26 mouse cellular contexts compared by ENCODE assay signal in genomic region chr3:74904177-74904576, GRCm38 (mm10).
DNase-seq lines count a peak whose midpoint lies in the region; ATAC-seq and TF ChIP-seq lines count a peak whose summit lies in the region.
"Had no signal": no experiment of that assay in that cellular context is flagged by ENCODE, and none has a peak within 500 bp of the region (broad histone marks: within the 10 kb centered on the region; RNA-seq: fewer than 3 reads in every experiment).

No protein-coding gene starts in this region.

- ATAC-seq in liver, postnatal 0 days, result 0 out of 2 replicates have a peak, but pooled peaks have one; percentile 19
- ATAC-seq in liver, embryonic 12.5 days, result no peak
- ATAC-seq in common myeloid progenitor, adult 5-6 weeks (replicated peaks; ENCODE audit: low read depth, poor library complexity, severe bottlenecking), result peak; percentile 39; the same call in 1 of the 2 replicates
- peak; percentile 80 for ATAC-seq in megakaryocyte, adult 5-6 weeks (ENCODE audit: poor library complexity, severe bottlenecking)
- ATAC-seq: activated CD4-positive, CD25-positive, alpha-beta regulatory T cell, adult 4 months; CD4-positive, CD25-positive, alpha-beta regulatory T cell, adult 4 months; forebrain, embryonic 14.5 days; intestine, embryonic 15.5 days had no signal

- H3K27me3 ChIP-seq in liver, postnatal 0 days (ENCODE audit: insufficient read depth, low read length), result no peaks in the 10 kb centered on the region
- H3K27me3 ChIP-seq in liver, embryonic 12.5 days (replicated peaks), result no peaks in the 10 kb centered on the region
- H3K27me3 ChIP-seq: embryonic facial prominence, embryonic 12.5 days; embryonic facial prominence, embryonic 15.5 days; heart, embryonic 13.5 days; hindbrain, embryonic 12.5 days; hindbrain, embryonic 15.5 days; intestine, embryonic 15.5 days had no signal

- H3K27ac ChIP-seq in liver, postnatal 0 days (ENCODE audit: low read depth), result no peak overlapping the region
- H3K27ac ChIP-seq in liver, embryonic 12.5 days, result no peak overlapping the region
- H3K27ac ChIP-seq: embryonic facial prominence, embryonic 12.5 days; embryonic facial prominence, embryonic 15.5 days; heart, adult 2 months; heart, embryonic 10.5 days; heart, embryonic 13.5 days; hindbrain, embryonic 12.5 days; hindbrain, embryonic 15.5 days; intestine, embryonic 15.5 days had no signal

- H3K9ac ChIP-seq in liver, postnatal 0 days (replicated peaks), result no peak overlapping the region
- H3K9ac ChIP-seq in liver, embryonic 12.5 days, result no peak overlapping the region
- H3K9ac ChIP-seq: embryonic facial prominence, embryonic 12.5 days; embryonic facial prominence, embryonic 15.5 days; heart, embryonic 13.5 days; hindbrain, embryonic 12.5 days; hindbrain, embryonic 15.5 days; intestine, embryonic 15.5 days had no signal

- no peak overlapping the region for H3K4me3 ChIP-seq in liver, postnatal 0 days (ENCODE audit: low read depth, low read length)
- no peak overlapping the region for H3K4me3 ChIP-seq in liver, embryonic 12.5 days
- H3K4me3 ChIP-seq: embryonic facial prominence, embryonic 12.5 days; embryonic facial prominence, embryonic 15.5 days; heart, adult 2 months; heart, embryonic 10.5 days; heart, embryonic 13.5 days; hindbrain, embryonic 12.5 days; hindbrain, embryonic 15.5 days; intestine, embryonic 15.5 days had no signal

- no peak for TF ChIP-seq EP300 in liver, postnatal 0 days (IDR thresholded peaks at IDR 0.05; ENCODE audit: low read depth)

- no peaks in the 10 kb centered on the region for H3K36me3 ChIP-seq in liver, postnatal 0 days (replicated peaks; ENCODE audit: insufficient read depth, low read length)
- no peaks in the 10 kb centered on the region for H3K36me3 ChIP-seq in liver, embryonic 12.5 days
- H3K36me3 ChIP-seq: embryonic facial prominence, embryonic 12.5 days; embryonic facial prominence, embryonic 15.5 days; heart, embryonic 10.5 days; heart, embryonic 13.5 days; hindbrain, embryonic 12.5 days; hindbrain, embryonic 15.5 days; intestine, embryonic 15.5 days had no signal

- DNase-seq in liver, postnatal 0 days, result no peak
- DNase-seq in right cerebral cortex, postnatal 36 days (ENCODE audit: low spot score in 2 of 2), result no peak
- no peak for DNase-seq in layer of hippocampus, adult 9-10 months (ENCODE audit: low spot score)
- no peak for DNase-seq in Muller cell, postnatal 12 days (ENCODE audit: inconsistent ontology term)
- DNase-seq: adrenal gland, adult 8-10 months; adrenal gland, postnatal 36 days; cerebellum, adult 18-20 months; cerebellum, adult 9-10 months; cerebellum, postnatal 14 days; gastrocnemius, postnatal 25 days; heart, adult 2 months; heart, postnatal 14 days; heart, postnatal 4 days had no signal

- no peaks in the 10 kb centered on the region for H3K4me1 ChIP-seq in liver, postnatal 0 days (ENCODE audit: insufficient read depth)
- no peaks in the 10 kb centered on the region for H3K4me1 ChIP-seq in liver, embryonic 12.5 days
- H3K4me1 ChIP-seq: embryonic facial prominence, embryonic 12.5 days; embryonic facial prominence, embryonic 15.5 days; heart, embryonic 10.5 days; heart, embryonic 13.5 days; hindbrain, embryonic 12.5 days; hindbrain, embryonic 15.5 days; intestine, embryonic 15.5 days had no signal

- H3K4me2 ChIP-seq in liver, postnatal 0 days (ENCODE audit: low read depth, low read length), result no peak overlapping the region
- H3K4me2 ChIP-seq in liver, embryonic 12.5 days, result no peak overlapping the region
- H3K4me2 ChIP-seq: embryonic facial prominence, embryonic 12.5 days; embryonic facial prominence, embryonic 15.5 days; heart, embryonic 13.5 days; hindbrain, embryonic 12.5 days; hindbrain, embryonic 15.5 days; intestine, embryonic 15.5 days had no signal

- TF ChIP-seq CTCF in liver, postnatal 0 days (IDR thresholded peaks at IDR 0.05; ENCODE audit: low read depth), result no peak

- H3K9me3 ChIP-seq in liver, postnatal 0 days (ENCODE audit: low read length), result no peaks in the 10 kb centered on the region
- 0 out of 2 replicates have a peak, but pooled peaks cover 5% of the 10 kb centered on the region for H3K9me3 ChIP-seq in liver, embryonic 12.5 days (replicated peaks)
- H3K9me3 ChIP-seq: embryonic facial prominence, embryonic 12.5 days; embryonic facial prominence, embryonic 15.5 days; heart, embryonic 10.5 days; hindbrain, embryonic 12.5 days; hindbrain, embryonic 15.5 days; intestine, embryonic 15.5 days had no signal
